Mouse (Mus musculus) liver, embryonic 14.5 days (tissue): ENCODE data around the gene Kif7.

Experiments
- CTCF ChIP-seq: IDR thresholded peaks from 2 replicates; pipeline ENCODE4 v1.5.1; 2016; ENCODE audit warnings: antibody characterized with exemption, low read depth, control low read depth
- EP300 ChIP-seq: IDR thresholded peaks from 2 replicates; pipeline ENCODE4 v1.6.1; 2016; ENCODE audit warnings: antibody characterized with exemption, low read depth

GRCm38 (mm10) chr7:79731438-79731837 is 15.9 kb upstream of the Kif7 start:
- TF ChIP-seq EP300 = no peak
- TF ChIP-seq CTCF = no peak
